Mouse (Mus musculus): ENCODE measurements around the gene Zfp784. TPM values are rescaled to one million over a fixed set of nuclear protein-coding genes. Genes with fewer than 3 reads are reported as not detected.
"Not testable (repeated sequence)": the region's sequence is repeated elsewhere in the genome, so short reads cannot be mapped to it uniquely, and the experiment has no call there.

Gene Zfp784
- polyA plus RNA-seq, 1 experiment from 2014 or later = 3.9 TPM

DNA sequence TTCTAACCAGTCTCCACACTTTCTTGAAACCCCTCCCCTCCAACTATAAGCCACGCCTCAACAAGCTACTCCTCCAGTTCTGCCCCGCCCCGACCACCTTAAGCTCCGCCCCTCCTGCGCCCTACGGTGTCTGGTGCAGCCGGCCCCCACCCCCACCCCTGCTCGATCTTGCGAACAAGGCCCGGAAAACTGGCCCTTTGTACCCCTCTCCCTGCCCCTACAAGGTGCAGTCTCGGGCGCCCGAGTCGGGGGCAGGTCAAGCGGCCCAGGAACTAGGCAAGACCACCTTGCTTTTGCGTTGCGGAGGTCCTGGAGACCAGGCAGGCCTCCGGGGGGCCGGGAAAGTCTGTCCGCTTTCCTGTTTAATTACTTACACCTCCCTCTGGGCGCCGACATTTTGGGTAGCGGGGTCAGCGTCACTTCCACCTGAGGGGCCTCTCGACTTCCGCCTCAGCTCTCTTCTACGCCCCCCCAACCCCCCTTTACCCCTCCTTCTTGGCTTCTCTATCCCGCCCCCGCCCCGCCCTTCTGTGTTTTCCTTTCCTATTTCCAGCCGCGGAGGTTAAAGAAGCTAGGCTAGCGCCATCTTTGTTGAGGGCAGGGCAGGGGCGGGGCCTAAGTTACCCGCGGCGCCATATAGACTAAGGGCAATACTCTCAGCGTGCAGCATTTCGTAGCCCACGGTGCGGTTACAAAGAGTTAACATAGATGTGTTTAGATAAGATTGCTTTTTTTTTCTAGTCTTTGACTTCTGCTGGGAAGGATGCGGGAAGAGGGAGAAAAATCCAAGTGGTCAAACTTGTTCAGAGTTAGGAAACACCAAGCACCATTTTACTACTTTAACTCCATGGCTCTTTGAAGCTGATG, 23.8 kb downstream of the Zfp784 start, which contains the start of the genes Zfp524 and Fiz1:
Gene Zfp524 (plus strand): TSS at position 165 of the 867 bp plus-strand sequence.
Gene Fiz1 (minus strand): TSS at position 447 of the 867 bp plus-strand sequence.
- no peaks in the 10 kb centered on the region for H3K9me3 ChIP-seq (ENCODE audit: control insufficient read depth, low read length)
- peaks cover 18% of the 10 kb centered on the region for H3K36me3 ChIP-seq (ENCODE audit: control insufficient read depth, insufficient read depth, low read length)
- peak within 1 kb of the TSS; percentile 60 for H3K4me3 ChIP-seq (ENCODE audit: low read depth, low read length)
- H3K27ac ChIP-seq (ENCODE audit: low read depth, low read length) = peak within 1 kb of the TSS; percentile 99
- H3K9ac ChIP-seq (ENCODE audit: low read length) = peak within 1 kb of the TSS; percentile 84
- peaks cover 3% of the 10 kb centered on the region for H3K4me1 ChIP-seq (replicated peaks; ENCODE audit: control insufficient read depth, insufficient read depth, low read length)
- ATAC-seq (replicated peaks; ENCODE audit: low FRiP score) (peak; percentile 81), DNase-seq (ENCODE audit: low spot score) (peak; percentile 98)
- under 1% methylated on average over 42 of the region's 42 CpGs for WGBS
- H3K4me2 ChIP-seq (ENCODE audit: low read depth, low read length, severe bottlenecking) = peak within 1 kb of the TSS; percentile 63
- no peaks in the 10 kb centered on the region for H3K27me3 ChIP-seq (ENCODE audit: control insufficient read depth, insufficient read depth, low read length)

DNA sequence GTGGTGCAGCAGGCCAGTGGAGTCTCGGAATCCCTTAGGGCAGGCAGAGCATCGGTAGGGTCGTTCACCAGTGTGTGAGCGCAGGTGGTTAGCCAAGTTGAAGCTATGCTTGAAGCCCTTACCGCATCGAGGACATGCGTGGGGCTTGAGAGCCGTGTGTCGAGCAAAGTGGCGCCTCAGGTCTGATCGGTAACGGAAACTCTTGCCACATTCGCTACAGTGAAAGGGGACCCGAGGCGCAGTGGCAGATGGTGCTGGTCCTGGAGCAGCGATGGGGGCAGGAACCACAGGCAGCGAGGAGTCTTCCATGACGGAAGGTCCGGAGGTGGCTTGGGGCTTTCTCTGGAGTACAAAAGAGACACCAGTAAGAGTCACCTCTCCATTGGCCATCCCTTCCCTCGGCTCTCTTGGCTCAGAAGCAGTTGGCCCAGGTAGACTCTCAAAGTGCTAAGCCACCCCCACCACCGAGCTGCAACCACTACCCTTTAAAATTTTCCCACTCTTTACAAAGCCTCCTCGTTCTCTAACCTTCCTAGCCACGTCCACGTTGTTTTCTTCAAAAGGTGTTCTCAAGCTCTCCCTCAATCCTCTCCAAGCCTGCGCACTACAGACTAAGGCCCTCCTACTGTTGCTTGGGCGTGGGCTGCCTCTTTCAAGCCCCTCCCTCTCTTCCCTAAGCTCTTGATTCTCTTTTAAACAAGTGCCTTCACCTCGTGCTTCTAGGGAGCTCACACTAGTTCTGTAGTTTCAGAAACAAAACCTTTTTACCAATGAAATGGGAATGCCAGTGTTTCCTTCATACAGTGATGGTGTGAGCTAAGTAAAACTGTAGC, 25.3 kb downstream of the Zfp784 start:
- WGBS = 92% methylated on average over 27 of the region's 27 CpGs
- no peaks in the 10 kb centered on the region for H3K9me3 ChIP-seq (ENCODE audit: control insufficient read depth, low read length)
- peak overlapping the region; percentile 60; the same call in 1 of the 2 replicates for H3K4me3 ChIP-seq (ENCODE audit: low read depth, low read length)
- DNase-seq (ENCODE audit: low spot score) = no peak
- H3K4me2 ChIP-seq (ENCODE audit: low read depth, low read length, severe bottlenecking) = peak overlapping the region; percentile 54; the same call in 1 of the 2 replicates
- ATAC-seq (replicated peaks; ENCODE audit: low FRiP score) = no peak
- H3K4me1 ChIP-seq (replicated peaks; ENCODE audit: control insufficient read depth, insufficient read depth, low read length) = peaks cover 3% of the 10 kb centered on the region
- no peak overlapping the region; the same call in 1 of the 2 replicates for H3K9ac ChIP-seq (ENCODE audit: low read length)
- H3K27ac ChIP-seq (ENCODE audit: low read depth, low read length) = no peak overlapping the region
- H3K27me3 ChIP-seq (ENCODE audit: control insufficient read depth, insufficient read depth, low read length) = no peaks in the 10 kb centered on the region
- peaks cover 31% of the 10 kb centered on the region for H3K36me3 ChIP-seq (ENCODE audit: control insufficient read depth, insufficient read depth, low read length)

DNA sequence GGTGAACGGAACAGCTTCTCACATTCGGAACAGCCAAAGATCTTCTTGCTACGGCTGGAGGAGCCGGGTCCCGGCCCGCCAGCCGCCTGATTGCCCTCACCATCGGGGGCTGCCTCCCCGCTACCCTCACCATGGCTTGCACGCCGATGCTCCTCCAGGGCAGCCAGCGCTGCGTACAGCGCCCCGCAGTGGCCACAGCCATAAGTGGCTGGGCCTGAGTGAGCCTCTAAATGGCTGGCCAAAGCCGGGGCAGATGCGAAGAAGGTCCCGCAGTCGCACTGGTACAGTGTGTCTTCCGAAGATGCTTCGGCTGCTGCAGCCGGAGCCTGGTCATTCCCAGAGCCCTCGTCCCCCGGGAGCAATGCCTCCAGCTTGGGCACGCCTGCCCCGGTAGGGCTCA, 30.0 kb downstream of the Zfp784 start:
- Histone ChIP-seq H3K4me2 (ENCODE audit: low read depth, low read length, severe bottlenecking) (no peak overlapping the region), H3K27ac (ENCODE audit: low read depth, low read length) (no peak overlapping the region), H3K4me3 (ENCODE audit: low read depth, low read length) (no peak overlapping the region), H3K9ac (ENCODE audit: low read length) (no peak overlapping the region), H3K36me3 (ENCODE audit: control insufficient read depth, insufficient read depth, low read length) (peaks cover 40% of the 10 kb centered on the region), H3K4me1 (replicated peaks; ENCODE audit: control insufficient read depth, insufficient read depth, low read length) (peaks cover 2% of the 10 kb centered on the region; the same call in 1 of the 2 replicates), H3K27me3 (ENCODE audit: control insufficient read depth, insufficient read depth, low read length) (no peaks in the 10 kb centered on the region), H3K9me3 (ENCODE audit: control insufficient read depth, low read length) (no peaks in the 10 kb centered on the region)
- no peak for DNase-seq (ENCODE audit: low spot score)
- 97% methylated on average over 26 of the region's 26 CpGs for WGBS
- ATAC-seq (replicated peaks; ENCODE audit: low FRiP score) = no peak; the same call in 1 of the 2 replicates

DNA sequence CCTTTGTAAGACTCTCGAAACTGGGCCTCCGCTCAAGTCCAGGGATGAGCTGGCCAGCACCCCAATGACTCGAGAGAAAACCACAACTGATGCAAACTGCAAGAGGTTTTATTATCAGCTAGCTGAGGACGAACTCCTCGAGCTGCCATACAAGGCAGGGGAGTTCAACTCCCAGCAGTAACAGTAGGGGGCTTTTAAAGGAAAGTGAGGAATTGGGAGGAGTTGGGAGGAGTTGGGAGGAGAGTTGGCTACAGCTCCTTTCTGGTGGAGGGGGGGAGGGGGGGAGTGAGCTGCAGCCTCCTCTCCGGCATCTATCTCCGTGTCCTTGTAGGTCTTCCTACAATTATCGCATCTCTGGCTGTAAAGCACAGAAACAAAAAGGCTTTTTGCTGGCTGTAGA, 35.4 kb downstream of the Zfp784 start:
- not testable (repeated sequence) for H3K4me1 ChIP-seq (replicated peaks; ENCODE audit: control insufficient read depth, insufficient read depth, low read length); H3K27me3 ChIP-seq (ENCODE audit: control insufficient read depth, insufficient read depth, low read length); DNase-seq (ENCODE audit: low spot score); H3K9ac ChIP-seq (ENCODE audit: low read length); ATAC-seq (replicated peaks; ENCODE audit: low FRiP score); H3K36me3 ChIP-seq (ENCODE audit: control insufficient read depth, insufficient read depth, low read length); H3K9me3 ChIP-seq (ENCODE audit: control insufficient read depth, low read length); H3K4me3 ChIP-seq (ENCODE audit: low read depth, low read length); H3K4me2 ChIP-seq (ENCODE audit: low read depth, low read length, severe bottlenecking); H3K27ac ChIP-seq (ENCODE audit: low read depth, low read length)
- WGBS = 70% methylated on average over 8 of the region's 8 CpGs

DNA sequence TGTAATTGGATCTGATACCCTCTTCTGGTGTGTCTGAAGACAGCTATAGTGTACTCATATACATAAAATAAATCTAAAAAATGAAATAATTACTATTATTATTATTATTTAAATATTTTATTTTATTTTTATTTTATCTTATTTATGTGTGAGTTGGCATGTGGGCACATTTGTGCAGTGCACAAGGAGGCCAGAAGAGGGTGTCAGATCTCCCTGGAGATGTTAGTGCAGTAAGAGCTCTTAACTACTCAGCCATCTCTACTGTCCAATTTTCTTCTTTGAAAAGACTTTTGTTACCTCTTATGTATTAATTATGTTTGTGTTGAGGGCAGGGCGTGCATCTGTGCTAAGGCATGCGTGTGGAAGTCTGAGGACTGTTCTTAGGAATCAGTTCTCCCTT, 38.4 kb downstream of the Zfp784 start:
- H3K9me3 ChIP-seq (ENCODE audit: control insufficient read depth, low read length) = peaks cover 3% of the 10 kb centered on the region; the same call in 1 of the 2 replicates
- peaks cover 10% of the 10 kb centered on the region for H3K4me1 ChIP-seq (replicated peaks; ENCODE audit: control insufficient read depth, insufficient read depth, low read length)
- no peak overlapping the region for H3K4me2 ChIP-seq (ENCODE audit: low read depth, low read length, severe bottlenecking)
- no peak overlapping the region for H3K4me3 ChIP-seq (ENCODE audit: low read depth, low read length)
- whole genome bisulfite sequencing = 71% methylated on average over 2 of the region's 2 CpGs
- ATAC-seq (replicated peaks; ENCODE audit: low FRiP score) = no peak
- no peak for DNase-seq (ENCODE audit: low spot score)
- H3K27me3 ChIP-seq (ENCODE audit: control insufficient read depth, insufficient read depth, low read length) = no peaks in the 10 kb centered on the region
- H3K27ac ChIP-seq (ENCODE audit: low read depth, low read length) = no peak overlapping the region
- no peak overlapping the region for H3K9ac ChIP-seq (ENCODE audit: low read length)
- H3K36me3 ChIP-seq (ENCODE audit: control insufficient read depth, insufficient read depth, low read length) = no peaks in the 10 kb centered on the region

DNA sequence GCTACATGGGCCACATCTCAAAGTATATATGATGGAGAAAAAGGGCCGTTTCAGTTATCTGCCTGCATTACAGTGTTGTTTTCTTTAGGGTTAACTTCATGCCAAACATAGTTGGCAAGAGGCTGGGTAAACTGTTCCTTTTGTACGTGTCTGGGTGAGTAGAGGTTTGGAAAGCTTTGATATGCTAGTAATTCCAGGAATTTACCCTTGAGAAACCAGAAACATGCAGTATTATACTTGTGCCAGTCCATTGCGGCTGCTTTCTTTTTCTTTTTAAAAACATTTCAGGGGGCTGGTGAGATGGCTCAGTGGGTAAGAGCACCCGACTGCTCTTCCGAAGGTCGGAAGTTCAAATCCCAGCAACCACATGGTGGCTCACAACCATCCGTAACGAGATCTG, 41.3 kb downstream of the Zfp784 start:
- Histone ChIP-seq H3K27ac (ENCODE audit: low read depth, low read length) (no peak overlapping the region; the same call in 1 of the 2 replicates), H3K36me3 (ENCODE audit: control insufficient read depth, insufficient read depth, low read length) (peaks cover 2% of the 10 kb centered on the region; the same call in 1 of the 2 replicates), H3K4me3 (ENCODE audit: low read depth, low read length) (peak overlapping the region; percentile 70; the same call in 1 of the 2 replicates), H3K27me3 (ENCODE audit: control insufficient read depth, insufficient read depth, low read length) (peaks cover 15% of the 10 kb centered on the region), H3K4me1 (replicated peaks; ENCODE audit: control insufficient read depth, insufficient read depth, low read length) (peaks cover 20% of the 10 kb centered on the region), H3K9me3 (ENCODE audit: control insufficient read depth, low read length) (no peaks in the 10 kb centered on the region), H3K9ac (ENCODE audit: low read length) (peak overlapping the region; percentile 89), H3K4me2 (ENCODE audit: low read depth, low read length, severe bottlenecking) (peak overlapping the region; percentile 84; the same call in 1 of the 2 replicates)
- no peak for ATAC-seq (replicated peaks; ENCODE audit: low FRiP score)
- no peak for DNase-seq (ENCODE audit: low spot score)
- 74% methylated on average over 6 of the region's 8 CpGs for WGBS

DNA sequence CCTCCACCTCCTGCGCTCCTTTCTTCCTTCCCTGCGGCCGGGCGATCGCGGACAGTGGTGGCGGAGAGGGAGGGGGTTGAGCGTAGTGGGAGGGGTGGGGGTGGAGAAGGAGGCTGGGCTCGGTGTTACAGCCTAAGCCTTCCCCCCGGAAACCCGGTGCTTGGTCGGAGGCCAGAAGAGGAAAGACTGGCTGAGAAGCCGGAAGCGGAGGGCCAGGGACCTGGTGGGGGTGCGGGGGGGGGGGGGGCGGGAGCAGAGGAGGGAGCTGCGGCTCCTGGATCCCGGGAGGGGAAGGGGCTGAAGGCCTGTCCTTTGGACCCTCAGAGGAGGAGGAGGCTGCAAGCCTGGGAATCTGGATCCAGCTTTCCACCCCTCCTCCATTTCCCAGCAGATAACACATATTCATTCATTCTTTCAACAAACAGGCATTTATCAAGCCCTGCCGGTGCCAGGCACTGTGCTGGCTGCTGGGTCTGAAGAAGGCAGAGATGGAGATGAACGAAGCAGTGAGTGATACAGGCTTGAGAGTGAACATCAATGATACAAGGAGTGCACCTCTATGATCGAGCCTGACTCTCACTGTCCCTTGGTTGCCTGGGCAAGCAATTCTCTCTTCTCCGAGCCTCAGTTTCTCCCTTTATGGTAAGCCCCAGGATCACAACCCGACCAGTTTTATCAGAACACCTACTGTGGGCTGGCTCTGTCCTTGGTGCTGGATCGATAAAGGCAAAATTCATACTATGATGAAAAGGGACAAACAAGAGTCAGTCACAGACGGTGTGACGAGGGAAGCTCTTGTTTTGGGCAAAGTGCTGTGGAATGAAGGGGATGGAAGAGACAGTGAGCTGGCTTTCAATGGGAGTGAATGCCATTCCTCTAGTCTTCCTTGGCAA, 42.0 kb downstream of the Zfp784 start, which contains the start of gene Zfp579:
Gene Zfp579 (minus strand): TSS at position 156 of the 893 bp plus-strand sequence.
- peak within 1 kb of the TSS; percentile 70 for H3K4me3 ChIP-seq (ENCODE audit: low read depth, low read length)
- peaks cover 15% of the 10 kb centered on the region for H3K27me3 ChIP-seq (ENCODE audit: control insufficient read depth, insufficient read depth, low read length)
- 5% methylated on average over 16 of the region's 26 CpGs for WGBS
- H3K36me3 ChIP-seq (ENCODE audit: control insufficient read depth, insufficient read depth, low read length) = peaks cover 2% of the 10 kb centered on the region; the same call in 1 of the 2 replicates
- peak within 1 kb of the TSS; percentile 89 for H3K9ac ChIP-seq (ENCODE audit: low read length)
- H3K4me1 ChIP-seq (replicated peaks; ENCODE audit: control insufficient read depth, insufficient read depth, low read length) = peaks cover 20% of the 10 kb centered on the region
- H3K9me3 ChIP-seq (ENCODE audit: control insufficient read depth, low read length) = no peaks in the 10 kb centered on the region
- H3K27ac ChIP-seq (ENCODE audit: low read depth, low read length) = peak within 1 kb of the TSS; percentile 43; the same call in 1 of the 2 replicates
- H3K4me2 ChIP-seq (ENCODE audit: low read depth, low read length, severe bottlenecking) = peak within 1 kb of the TSS; percentile 84
- ATAC-seq (replicated peaks; ENCODE audit: low FRiP score) (peak; percentile 90), DNase-seq (ENCODE audit: low spot score) (peak; percentile 96)

Data from forebrain, embryonic 11.5 days (tissue).